In genomic region chr4:148804780-148805160, GRCm38 (mm10) we compare ENCODE assay signal across 7 mouse cellular contexts. TPM values are rescaled to one million over a fixed set of nuclear protein-coding genes. Genes with fewer than 3 reads are reported as not detected.
DNase-seq lines count a peak whose midpoint lies in the region; ATAC-seq and TF ChIP-seq lines count a peak whose summit lies in the region.

No protein-coding gene starts in this region.

- peaks cover 22% of the 10 kb centered on the region for H3K4me1 ChIP-seq in lung, embryonic 16.5 days (replicated peaks; ENCODE audit: control insufficient read depth, insufficient read depth, low read length)
- peaks cover 33% of the 10 kb centered on the region for H3K4me1 ChIP-seq in forebrain, embryonic 16.5 days (replicated peaks; ENCODE audit: control insufficient read depth, insufficient read depth, low read length)
- peaks cover 15% of the 10 kb centered on the region; the same call in 1 of the 2 replicates for H3K4me1 ChIP-seq in liver, embryonic 13.5 days (replicated peaks)
- no peaks in the 10 kb centered on the region; the same call in 1 of the 2 replicates for H3K4me1 ChIP-seq in stomach, postnatal 0 days (replicated peaks; ENCODE audit: control insufficient read depth, insufficient read depth)

- peak overlapping the region; percentile 73 for H3K9ac ChIP-seq in lung, embryonic 16.5 days (ENCODE audit: low read length)
- peak overlapping the region; percentile 10; the same call in 1 of the 2 replicates for H3K9ac ChIP-seq in forebrain, embryonic 16.5 days (replicated peaks; ENCODE audit: low read depth, low read length)
- H3K9ac ChIP-seq in liver, embryonic 13.5 days = no peak overlapping the region
- H3K9ac ChIP-seq in stomach, postnatal 0 days (ENCODE audit: low read length) = peak overlapping the region; percentile 81

- TF ChIP-seq EP300 in stomach, postnatal 0 days (optimal IDR thresholded peaks at IDR 0.05) = no peak

- peaks cover 32% of the 10 kb centered on the region for H3K27me3 ChIP-seq in lung, embryonic 16.5 days (ENCODE audit: control insufficient read depth, insufficient read depth, low read depth, low read length)
- H3K27me3 ChIP-seq in forebrain, embryonic 16.5 days (replicated peaks; ENCODE audit: control insufficient read depth, insufficient read depth, low read length) = peaks cover 60% of the 10 kb centered on the region
- peaks cover 93% of the 10 kb centered on the region for H3K27me3 ChIP-seq in liver, embryonic 13.5 days
- H3K27me3 ChIP-seq in stomach, postnatal 0 days (ENCODE audit: control insufficient read depth, insufficient read depth, low read length) = no peaks in the 10 kb centered on the region

- ATAC-seq in lung, embryonic 16.5 days (ENCODE audit: low read depth) = peak; percentile 4; the same call in 1 of the 2 replicates
- ATAC-seq in forebrain, embryonic 16.5 days = peak; percentile 5; the same call in 1 of the 2 replicates
- ATAC-seq in liver, embryonic 13.5 days (ENCODE audit: low read depth) = no peak
- no peak for ATAC-seq in stomach, postnatal 0 days (ENCODE audit: low FRiP score, low TSS enrichment)

- no peaks in the 10 kb centered on the region for H3K9me3 ChIP-seq in lung, embryonic 16.5 days (ENCODE audit: control insufficient read depth, low read length)
- H3K9me3 ChIP-seq in forebrain, embryonic 16.5 days (ENCODE audit: control insufficient read depth, low read length) = no peaks in the 10 kb centered on the region
- H3K9me3 ChIP-seq in liver, embryonic 13.5 days (replicated peaks) = no peaks in the 10 kb centered on the region
- H3K9me3 ChIP-seq in stomach, postnatal 0 days (ENCODE audit: control insufficient read depth, low read length) = no peaks in the 10 kb centered on the region

- H3K4me2 ChIP-seq in lung, embryonic 16.5 days (ENCODE audit: low read depth, low read length) = peak overlapping the region; percentile 96
- H3K4me2 ChIP-seq in forebrain, embryonic 16.5 days (ENCODE audit: low read length) = peak overlapping the region; percentile 71
- peak overlapping the region; percentile 67 for H3K4me2 ChIP-seq in liver, embryonic 13.5 days
- peak overlapping the region; percentile 88 for H3K4me2 ChIP-seq in stomach, postnatal 0 days (replicated peaks; ENCODE audit: low read depth)

- TF ChIP-seq CTCF in stomach, postnatal 0 days (IDR thresholded peaks at IDR 0.05; ENCODE audit: low read depth) = no peak

- H3K27ac ChIP-seq in lung, embryonic 16.5 days (ENCODE audit: low read length) = peak overlapping the region; percentile 68
- no peak overlapping the region for H3K27ac ChIP-seq in forebrain, embryonic 16.5 days (ENCODE audit: low read length)
- H3K27ac ChIP-seq in liver, embryonic 13.5 days = no peak overlapping the region
- peak overlapping the region; percentile 90 for H3K27ac ChIP-seq in stomach, postnatal 0 days (replicated peaks)

- no peaks in the 10 kb centered on the region for H3K36me3 ChIP-seq in lung, embryonic 16.5 days (ENCODE audit: control insufficient read depth, insufficient read depth, low read length)
- H3K36me3 ChIP-seq in forebrain, embryonic 16.5 days (ENCODE audit: control insufficient read depth, insufficient read depth) = no peaks in the 10 kb centered on the region
- H3K36me3 ChIP-seq in liver, embryonic 13.5 days = no peaks in the 10 kb centered on the region
- no peaks in the 10 kb centered on the region for H3K36me3 ChIP-seq in stomach, postnatal 0 days (ENCODE audit: control insufficient read depth, insufficient read depth, low read length)

- 0% methylated on average over 13 of the region's 16 CpGs for WGBS in lung, embryonic 16.5 days
- WGBS in forebrain, embryonic 16.5 days = under 1% methylated on average over 16 of the region's 16 CpGs
- WGBS in liver, embryonic 13.5 days (ENCODE audit: insufficient replicate concordance) = 2% methylated on average over 14 of the region's 16 CpGs
- WGBS in stomach, postnatal 0 days = 0% methylated on average over 5 of the region's 16 CpGs

- DNase-seq in lung, postnatal 36 days = no peak
- DNase-seq in liver, embryonic 13.5 days = no peak
- no peak for DNase-seq in stomach, postnatal 0 days (ENCODE audit: low spot score)
- DNase-seq in left cerebral cortex, adult 9 months (ENCODE audit: low spot score in 2 of 2) = no peak
- DNase-seq in MN1 (ENCODE audit: low spot score) = no peak

- peak overlapping the region; percentile 75 for H3K4me3 ChIP-seq in lung, embryonic 16.5 days (ENCODE audit: low read length)
- H3K4me3 ChIP-seq in forebrain, embryonic 16.5 days (replicated peaks; ENCODE audit: low read length) = peak overlapping the region; percentile 42
- H3K4me3 ChIP-seq in liver, embryonic 13.5 days (replicated peaks) = peak overlapping the region; percentile 49
- H3K4me3 ChIP-seq in stomach, postnatal 0 days (ENCODE audit: low read depth, low read length) = peak overlapping the region; percentile 87

RNA-seq across cellular contexts. Expression of gene Casz1, which starts 0.5 kb away (rescaled TPM):
- polyA plus RNA-seq in lung, embryonic 16.5 days (2015; fragmentation: Nextera tagmentation; extraction: Ambion mirVana) = 7.3 and 7.4 TPM in 2 replicates
- 0.98 and 1.0 TPM in 2 replicates for polyA plus RNA-seq in forebrain, embryonic 16.5 days (2015; fragmentation: Nextera tagmentation; extraction: Ambion mirVana)
- polyA plus RNA-seq in liver, embryonic 13.5 days (2015; fragmentation: Nextera tagmentation; extraction: Ambion mirVana) = 0.39 and 0.45 TPM in 2 replicates
- polyA plus RNA-seq in stomach, postnatal 0 days (2015; fragmentation: Nextera tagmentation; extraction: Ambion mirVana) = 9.4 and 10.3 TPM in 2 replicates

Comparison
In these comparisons a context has a peak if more than half of its experiments do, and no peak if none do; other contexts are left out.
1. ATAC-seq: peak in lung, embryonic 16.5 days (single experiment) and forebrain, embryonic 16.5 days (single experiment); none in liver, embryonic 13.5 days (single experiment) and stomach, postnatal 0 days (single experiment).
2. H3K27ac ChIP-seq: peak in lung, embryonic 16.5 days (single experiment) and stomach, postnatal 0 days (single experiment); none in forebrain, embryonic 16.5 days (single experiment) and liver, embryonic 13.5 days (single experiment).
3. Peak in every context shown above with its lines, with median percentiles within 50 percentile points of each other: H3K4me2 ChIP-seq and H3K4me3 ChIP-seq.